Mouse (Mus musculus) cortical plate, adult 2 months (tissue): ENCODE results near the gene Tbx3.

Experiments used
- CTCF ChIP-seq: fragments of 200-500 bp; IDR thresholded peaks from 2 replicates; pipeline ENCODE4 v1.5.1; 2011; ENCODE audit warnings: mild to moderate bottlenecking, control low read depth, low read length; ENCODE audit not compliant: insufficient read depth; ENCODE audit errors: extremely low read depth
- POLR2A ChIP-seq: fragments of 200-500 bp; IDR thresholded peaks from 2 replicates; pipeline ENCODE4 v1.6.1; 2011; ENCODE audit warnings: mild to moderate bottlenecking, low read length, control low read depth; ENCODE audit not compliant: insufficient read depth; ENCODE audit errors: extremely low read depth

DNA sequence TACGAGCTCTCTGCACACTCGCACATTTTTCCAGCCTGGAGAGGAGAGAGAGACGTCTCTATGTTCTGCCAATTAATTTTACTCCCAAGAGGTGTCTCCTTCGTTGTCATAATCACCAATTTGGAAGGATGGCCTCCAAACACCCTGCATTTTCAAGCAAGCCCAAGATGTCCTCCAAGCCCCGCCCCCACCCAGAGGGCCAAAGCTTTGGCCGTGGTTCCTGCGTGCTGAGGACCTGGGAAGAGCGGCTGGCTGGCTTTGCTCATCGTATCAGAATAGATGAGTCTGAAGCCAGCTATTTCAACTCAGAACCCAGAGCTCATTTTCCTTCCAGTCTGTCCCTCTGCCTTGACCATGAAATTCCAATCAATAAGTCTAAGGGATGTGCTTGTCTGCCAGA lies 29.4 kb upstream of the Tbx3 start:
- TF ChIP-seq CTCF, result no peak
- no peak for TF ChIP-seq POLR2A
